Mouse (Mus musculus) heart, adult 9 months (tissue): Measurements from ENCODE around the gene Sgk1.

Source experiments
- DNase-seq, 2 experiments: peaks; one replicate each; pipeline ENCODE4 v3.0.0; 2022; ENCODE audit warnings: low spot score in 2 of 2

Sgk1 gene

DNA sequence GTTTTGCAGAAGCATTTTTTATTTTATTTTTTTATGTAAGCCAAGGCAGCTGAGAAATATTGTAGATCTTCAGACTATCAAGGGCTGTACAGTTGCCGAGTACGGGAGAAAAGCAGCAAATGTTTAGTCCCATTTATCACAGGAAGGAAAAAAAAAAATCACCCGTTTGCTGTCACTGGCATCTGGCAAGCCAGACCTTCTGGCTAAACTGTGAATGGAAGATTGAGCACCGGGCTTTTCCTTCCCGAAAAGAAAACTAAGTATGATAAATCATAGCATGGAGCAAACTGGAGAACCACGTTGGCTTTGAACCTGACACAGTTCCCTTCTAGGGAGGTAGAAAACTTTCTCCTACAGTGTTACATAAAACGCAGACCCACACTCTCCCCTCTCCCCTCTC, 81.0 kb downstream of the Sgk1 start:
- DNase-seq, result no peak

GRCm38 (mm10) chr10:21973676-21974075, 91.7 kb downstream of the Sgk1 start:
- no peak for DNase-seq

DNA sequence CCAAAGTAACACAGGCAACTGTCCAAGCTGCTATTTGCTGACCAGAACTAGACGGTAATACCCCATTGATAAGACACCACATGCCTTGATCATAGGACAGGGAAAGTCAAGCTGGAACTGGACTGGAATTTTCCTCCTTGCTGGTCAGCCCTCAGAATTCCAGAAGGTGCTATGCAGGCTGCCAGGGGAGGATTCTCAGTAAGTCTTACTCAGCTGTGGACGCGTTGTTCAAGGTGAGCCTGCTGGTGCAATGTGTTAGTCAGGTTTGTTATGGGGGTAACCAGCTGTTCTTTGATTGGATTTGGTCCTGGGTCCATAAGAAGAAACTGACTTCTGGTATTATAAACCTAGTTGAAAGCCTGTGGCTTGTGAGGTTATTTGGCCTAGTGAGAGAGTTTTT, 92.8 kb downstream of the Sgk1 start:
- DNase-seq, result no peak

DNA sequence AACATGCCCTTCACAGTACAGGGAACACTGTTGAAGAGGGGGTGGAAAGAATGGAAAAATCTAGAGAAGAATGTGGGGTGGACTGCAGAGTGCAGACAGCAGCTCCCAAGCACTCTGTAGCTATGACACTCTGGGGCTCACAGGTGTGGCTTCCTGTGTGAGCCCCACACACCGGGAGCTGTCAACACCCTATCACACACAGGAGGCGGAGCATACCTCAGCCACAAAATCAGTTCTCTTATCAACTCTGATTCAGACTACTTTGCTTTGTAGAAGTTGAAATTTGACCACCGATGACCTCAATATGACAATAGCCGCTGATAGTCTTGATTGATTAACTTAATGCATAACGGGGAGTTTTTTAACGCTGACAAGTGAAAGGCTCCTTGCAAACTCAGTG, 93.4 kb downstream of the Sgk1 start:
- DNase-seq, result no peak

DNA sequence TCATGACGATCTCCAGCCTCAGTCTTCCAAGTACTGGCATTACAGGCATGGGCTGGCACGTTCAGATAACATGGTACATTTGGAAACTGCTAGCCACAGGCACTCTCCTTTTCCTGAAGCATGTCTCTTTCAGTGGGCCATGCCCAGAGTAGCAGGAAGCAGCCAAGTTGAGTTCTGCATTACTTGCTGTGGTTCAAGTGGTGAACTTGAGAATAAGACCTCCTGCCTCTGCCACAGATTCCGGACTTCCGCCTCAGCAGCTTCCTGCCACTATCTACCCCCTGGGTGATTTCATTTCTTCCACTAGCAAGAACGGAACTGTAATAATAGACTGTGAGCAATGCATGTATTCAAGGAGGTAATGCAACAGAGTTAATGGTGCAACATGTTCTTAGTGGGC, 94.3 kb downstream of the Sgk1 start:
- no peak for DNase-seq

DNA sequence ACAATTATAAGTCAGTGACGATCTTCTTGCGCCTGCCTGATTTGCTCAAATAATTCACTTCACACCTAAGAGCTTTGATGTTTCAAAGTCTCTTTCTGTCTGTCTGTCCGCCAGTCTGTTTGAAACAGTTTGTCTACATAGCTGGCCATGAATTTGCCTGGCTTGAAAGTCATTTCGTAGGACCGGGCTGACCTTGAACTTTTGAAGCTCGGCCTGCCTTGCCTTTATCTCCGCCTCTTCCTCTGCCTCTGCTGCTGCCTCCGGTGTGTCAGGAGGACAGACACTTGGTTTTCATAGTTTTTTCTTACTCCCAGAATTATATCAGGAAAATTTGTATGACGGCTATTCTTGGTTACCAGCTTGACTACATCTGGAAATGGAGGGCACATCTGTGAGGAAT, 96.4 kb downstream of the Sgk1 start:
- no peak for DNase-seq

- no peak for DNase-seq
Measured at GRCm38 (mm10) chr10:21979286-21979965, 97.4 kb downstream of the Sgk1 start.

- DNase-seq, result no peak
Measured at GRCm38 (mm10) chr10:21980780-21981435, 98.9 kb downstream of the Sgk1 start.

GRCm38 (mm10) chr10:21982303-21982702, 100.3 kb downstream of the Sgk1 start:
- DNase-seq, result no peak

DNA sequence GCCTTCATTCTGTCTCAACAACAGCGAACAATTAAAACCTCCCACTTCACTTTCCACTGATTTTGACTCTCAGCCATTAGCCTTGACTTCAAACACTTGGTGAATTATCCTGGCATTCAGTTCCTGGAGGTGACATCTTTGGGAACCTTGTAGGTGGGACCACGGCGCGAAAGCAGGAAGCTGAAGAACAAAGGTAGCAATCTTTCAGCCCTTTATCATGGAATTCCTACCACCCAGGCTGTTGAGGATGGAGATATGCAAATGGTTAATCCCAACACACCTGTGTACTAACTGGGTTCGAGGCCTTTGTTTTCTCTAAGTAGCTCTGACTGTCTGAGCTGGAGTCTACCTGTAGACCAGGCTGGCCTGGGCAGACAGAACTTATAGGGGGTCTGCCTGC, 106.5 kb downstream of the Sgk1 start:
- DNase-seq, result no peak

DNA sequence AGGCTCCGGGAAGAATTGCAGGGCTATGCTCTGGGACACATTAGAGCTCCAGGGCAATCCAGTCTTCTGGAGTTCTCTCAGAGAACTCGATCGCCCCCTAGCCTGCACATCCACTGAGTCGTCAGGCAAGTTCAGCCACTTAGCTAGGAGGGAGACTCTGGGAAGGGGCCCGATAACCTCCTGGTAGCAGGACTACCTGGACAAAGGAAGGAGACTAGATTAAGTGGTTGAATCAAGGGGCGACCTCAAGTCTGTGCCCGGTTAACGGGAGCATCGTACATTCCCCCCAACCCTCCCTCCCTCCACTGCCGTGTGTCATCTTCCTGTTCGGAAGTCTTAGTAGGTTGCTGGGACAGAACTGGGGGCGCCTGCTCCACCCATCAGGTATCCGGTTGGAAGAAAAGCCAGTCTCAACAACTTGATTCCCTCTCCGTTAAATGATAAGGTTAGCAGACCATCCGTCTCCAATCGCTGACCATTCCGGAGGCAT, 109.4 kb downstream of the Sgk1 start:
- DNase-seq, result peak; percentile 81 to 88

DNA sequence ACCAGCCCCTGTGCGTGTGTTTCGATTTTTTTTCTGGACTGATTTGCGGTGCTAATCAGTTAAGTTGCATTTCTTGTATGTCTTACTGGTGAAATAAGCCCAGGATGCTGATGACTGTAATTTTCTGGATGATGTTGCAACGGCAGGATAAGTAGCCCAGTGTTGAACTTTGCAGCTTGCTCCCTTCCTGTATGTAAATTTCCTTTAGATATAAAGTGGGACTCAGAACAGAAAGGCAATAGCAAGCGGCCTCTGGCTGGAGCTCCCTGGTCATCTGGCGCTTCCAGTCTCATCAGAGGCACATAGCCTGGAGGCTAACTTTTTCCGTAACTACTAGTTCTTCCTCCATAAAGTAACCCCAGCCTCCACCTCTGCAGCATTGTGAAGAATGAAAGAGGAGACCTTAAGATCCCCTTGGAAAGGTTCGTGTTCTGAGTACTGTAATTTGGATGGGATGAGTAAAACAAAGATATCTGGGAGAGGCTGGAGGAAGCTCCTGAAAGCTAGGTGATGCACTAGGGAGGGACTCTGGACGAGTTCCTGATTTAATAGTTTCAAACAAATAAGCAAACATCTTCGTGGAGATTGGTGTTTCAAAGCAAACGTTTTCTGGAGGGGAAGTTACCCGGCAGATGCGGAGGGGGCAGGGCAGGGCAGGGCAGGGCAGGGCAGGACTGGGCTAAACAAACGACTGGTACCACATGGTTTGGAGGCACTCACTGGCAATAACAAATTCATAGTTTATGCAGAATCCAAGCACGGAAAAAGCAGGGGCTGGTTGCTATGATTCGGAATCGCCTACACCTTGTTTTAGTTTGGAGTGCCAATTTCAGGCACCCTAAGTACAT, 110.2 kb downstream of the Sgk1 start:
- DNase-seq, result peak; percentile 48 to 52

- DNase-seq, result peak; percentile 76 to 79
Measured at GRCm38 (mm10) chr10:21992834-21993514, 111.0 kb downstream of the Sgk1 start.

DNA sequence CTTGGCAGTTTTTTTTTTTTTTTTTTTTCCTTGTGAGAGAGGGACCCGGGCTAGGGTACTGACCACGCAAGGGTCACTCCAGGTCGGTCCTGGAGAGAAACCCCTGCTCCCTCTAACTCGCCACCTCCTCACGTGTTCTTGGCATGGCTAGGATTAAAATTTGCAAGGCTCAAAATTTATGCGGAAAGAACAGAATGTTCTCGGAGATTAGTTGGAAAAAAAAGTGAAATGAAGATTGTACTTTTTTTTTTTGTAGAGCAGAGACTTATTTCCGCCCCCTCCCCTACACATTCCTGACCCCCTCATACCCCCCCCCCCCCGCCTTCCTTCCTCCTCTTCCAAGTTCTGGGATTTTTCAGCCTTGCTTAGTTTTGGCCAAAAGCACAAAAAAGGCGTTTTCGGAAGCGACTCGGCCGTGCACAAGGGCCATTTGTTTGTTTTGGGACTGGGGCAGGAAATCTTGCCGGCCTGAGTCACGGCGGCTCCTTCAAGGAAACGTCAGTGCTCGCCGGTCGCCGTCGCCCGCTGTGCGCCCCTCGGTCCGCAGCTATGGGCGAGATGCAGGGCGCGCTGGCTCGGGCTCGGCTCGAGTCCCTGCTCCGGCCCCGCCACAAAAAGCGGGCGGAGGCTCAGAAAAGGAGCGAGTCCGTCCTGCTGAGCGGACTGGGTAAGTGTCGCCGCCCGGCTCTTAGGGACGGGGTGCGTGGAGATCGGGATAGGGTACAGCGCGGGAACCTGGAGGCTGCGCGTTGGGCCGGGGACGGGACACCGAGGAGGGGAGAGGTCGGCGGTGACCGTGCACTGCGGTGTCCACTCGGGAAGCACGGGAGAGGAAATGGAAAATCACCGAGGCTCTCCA, 111.8 kb downstream of the Sgk1 start:
- peak; percentile 85 to 88 for DNase-seq

GRCm38 (mm10) chr10:21994431-21994914, 112.5 kb downstream of the Sgk1 start:
- peak; percentile 97 for DNase-seq

DNA sequence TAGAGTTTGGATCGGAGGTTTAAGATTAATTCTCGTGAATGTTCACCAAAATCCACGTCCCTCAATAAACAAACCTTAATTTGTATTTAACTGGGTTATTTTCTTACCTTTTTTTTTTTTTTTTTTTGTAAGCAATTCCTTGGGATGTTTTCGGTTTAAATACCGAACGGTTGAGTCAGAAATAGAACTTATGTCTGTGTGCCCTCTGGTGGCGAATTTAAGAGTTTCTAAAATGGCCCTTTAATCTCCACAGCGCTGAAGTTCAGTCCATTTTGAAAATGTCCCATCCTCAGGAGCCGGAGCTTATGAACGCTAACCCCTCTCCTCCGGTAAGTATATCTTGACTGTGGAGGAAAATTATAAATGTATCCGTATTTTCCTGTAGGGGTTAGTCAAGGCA, 113.2 kb downstream of the Sgk1 start:
- DNase-seq, result peak in 1 of 2 experiments; percentile 67

GRCm38 (mm10) chr10:21995661-21996308, 113.8 kb downstream of the Sgk1 start:
- DNase-seq, result peak; percentile 61 to 78

- DNase-seq, result no peak
Measured at GRCm38 (mm10) chr10:21996660-21997447, 114.9 kb downstream of the Sgk1 start.

GRCm38 (mm10) chr10:21997550-21998204, 115.7 kb downstream of the Sgk1 start:
- no peak for DNase-seq
